ENCODE assay signal across 7 mouse cellular contexts in genomic region chr7:13036806-13037205, GRCm38 (mm10). TPM values are rescaled to one million over a fixed set of nuclear protein-coding genes. Genes with fewer than 3 reads are reported as not detected.
DNase-seq lines count a peak whose midpoint lies in the region; ATAC-seq and TF ChIP-seq lines count a peak whose summit lies in the region.

No protein-coding gene starts in this region.

- H3K4me3 ChIP-seq in lung, embryonic 15.5 days, result peak overlapping the region; percentile 66
- H3K4me3 ChIP-seq in forebrain, embryonic 10.5 days, result peak overlapping the region; percentile 82
- peak overlapping the region; percentile 73 for H3K4me3 ChIP-seq in limb, embryonic 10.5 days
- peak overlapping the region; percentile 80 for H3K4me3 ChIP-seq in olfactory bulb, adult 2 months (ENCODE audit: insufficient read depth, low read depth, low read length)

- no peak for TF ChIP-seq POLR2A in olfactory bulb, adult 2 months (IDR thresholded peaks at IDR 0.05; ENCODE audit: insufficient read depth, low read depth, low read length)

- ATAC-seq in lung, embryonic 15.5 days (ENCODE audit: borderline replicate concordance, extremely low read depth, low FRiP score, low TSS enrichment), result no peak

- H3K27me3 ChIP-seq in lung, embryonic 15.5 days, result peaks cover 4% of the 10 kb centered on the region; the same call in 1 of the 2 replicates
- H3K27me3 ChIP-seq in forebrain, embryonic 10.5 days (ENCODE audit: poor library complexity, severe bottlenecking), result peaks cover 12% of the 10 kb centered on the region
- peaks cover 16% of the 10 kb centered on the region for H3K27me3 ChIP-seq in limb, embryonic 10.5 days (ENCODE audit: low read depth, poor library complexity, severe bottlenecking)

- H3K27ac ChIP-seq in lung, embryonic 15.5 days, result peak overlapping the region; percentile 100; the same call in 1 of the 2 replicates
- H3K27ac ChIP-seq in forebrain, embryonic 10.5 days, result peak overlapping the region; percentile 99
- H3K27ac ChIP-seq in limb, embryonic 10.5 days, result peak overlapping the region; percentile 100
- H3K27ac ChIP-seq in olfactory bulb, adult 2 months (ENCODE audit: insufficient read depth, low read depth, low read length), result peak overlapping the region; percentile 60; the same call in 1 of the 2 replicates

- H3K4me2 ChIP-seq in lung, embryonic 15.5 days, result peak overlapping the region; percentile 82

- H3K4me1 ChIP-seq in lung, embryonic 15.5 days, result peaks cover 41% of the 10 kb centered on the region
- peaks cover 58% of the 10 kb centered on the region for H3K4me1 ChIP-seq in forebrain, embryonic 10.5 days
- H3K4me1 ChIP-seq in limb, embryonic 10.5 days, result peaks cover 48% of the 10 kb centered on the region
- peaks cover 17% of the 10 kb centered on the region for H3K4me1 ChIP-seq in olfactory bulb, adult 2 months (ENCODE audit: control insufficient read depth, insufficient read depth, low read length)

- no peak for DNase-seq in lung, postnatal 10 days
- DNase-seq in forebrain, embryonic 10.5 days (ENCODE audit: extremely low spot score, low spot score), result no peak
- no peak for DNase-seq in limb, embryonic 10.5 days (ENCODE audit: low spot score)
- DNase-seq in thymus, postnatal 0 days (ENCODE audit: low spot score), result no peak
- DNase-seq in layer of hippocampus, postnatal 10 days (ENCODE audit: low spot score in 2 of 2), result no peak

- no peaks in the 10 kb centered on the region for H3K9me3 ChIP-seq in lung, embryonic 15.5 days
- H3K9me3 ChIP-seq in forebrain, embryonic 10.5 days, result no peaks in the 10 kb centered on the region; the same call in none of the 2 replicates
- no peaks in the 10 kb centered on the region for H3K9me3 ChIP-seq in limb, embryonic 10.5 days (replicated peaks)

- H3K9ac ChIP-seq in lung, embryonic 15.5 days, result peak overlapping the region; percentile 96

- TF ChIP-seq CTCF in olfactory bulb, adult 2 months (IDR thresholded peaks at IDR 0.05; ENCODE audit: insufficient read depth, low read depth, low read length), result no peak

- H3K36me3 ChIP-seq in lung, embryonic 15.5 days, result peaks cover 31% of the 10 kb centered on the region
- peaks cover 41% of the 10 kb centered on the region for H3K36me3 ChIP-seq in forebrain, embryonic 10.5 days (replicated peaks)
- peaks cover 43% of the 10 kb centered on the region for H3K36me3 ChIP-seq in limb, embryonic 10.5 days

- WGBS in lung, embryonic 15.5 days, result 29% methylated on average over 4 of the region's 4 CpGs
- 48% methylated on average over 4 of the region's 4 CpGs for WGBS in forebrain, embryonic 10.5 days
- WGBS in limb, embryonic 10.5 days, result 47% methylated on average over 4 of the region's 4 CpGs
- WGBS in olfactory bulb, adult 2 months, result 38% methylated on average over 4 of the region's 4 CpGs

RNA-seq across cellular contexts. Expression of gene Ube2m, which starts 1.3 kb away (rescaled TPM):
- 114 and 122 TPM in 2 replicates for polyA plus RNA-seq in lung, embryonic 15.5 days (2015; fragmentation: Nextera tagmentation; extraction: Ambion mirVana)
- 82.9 and 88.7 TPM in 2 replicates for polyA plus RNA-seq in forebrain, embryonic 10.5 days (2016; fragmentation: Nextera tagmentation; extraction: Ambion mirVana)
- 182 and 208 TPM in 2 replicates for polyA plus RNA-seq in limb, embryonic 10.5 days (2016; fragmentation: Nextera tagmentation; extraction: Ambion mirVana)
- polyA plus RNA-seq in olfactory bulb, adult 2 months (2012; ENCODE audit: insufficient read depth, insufficient read length, low replicate concordance, missing spikeins), result 648 TPM in 1 of 2 replicates, not detected in the other
- 90.8 and 91.5 TPM in 2 replicates for polyA plus RNA-seq in thymus, postnatal 0 days (2015; fragmentation: Nextera tagmentation; extraction: Ambion mirVana)
- 100 to 1,000 TPM; 198 to 220 TPM for total RNA-seq in layer of hippocampus, postnatal 10 days (2021)

RNA-seq across cellular contexts. Expression of gene Chmp2a, which starts 2.2 kb away (rescaled TPM):
- polyA plus RNA-seq in lung, embryonic 15.5 days (2015; fragmentation: Nextera tagmentation; extraction: Ambion mirVana), result 138 and 140 TPM in 2 replicates
- 97.3 and 102 TPM in 2 replicates for polyA plus RNA-seq in forebrain, embryonic 10.5 days (2016; fragmentation: Nextera tagmentation; extraction: Ambion mirVana)
- polyA plus RNA-seq in limb, embryonic 10.5 days (2016; fragmentation: Nextera tagmentation; extraction: Ambion mirVana), result 79.6 and 84.2 TPM in 2 replicates
- not detected in 2 replicates for polyA plus RNA-seq in olfactory bulb, adult 2 months (2012; ENCODE audit: insufficient read depth, insufficient read length, low replicate concordance, missing spikeins)
- polyA plus RNA-seq in thymus, postnatal 0 days (2015; fragmentation: Nextera tagmentation; extraction: Ambion mirVana), result 226 and 230 TPM in 2 replicates
- total RNA-seq in layer of hippocampus, postnatal 10 days (2021), result 100 to 1,000 TPM; 133 to 151 TPM

RNA-seq across cellular contexts. Expression of gene Mzf1, which starts 17.8 kb away (rescaled TPM):
- 2.9 and 3.1 TPM in 2 replicates for polyA plus RNA-seq in lung, embryonic 15.5 days (2015; fragmentation: Nextera tagmentation; extraction: Ambion mirVana)
- polyA plus RNA-seq in forebrain, embryonic 10.5 days (2016; fragmentation: Nextera tagmentation; extraction: Ambion mirVana), result 3.9 and 4.3 TPM in 2 replicates
- 3.3 and 4.4 TPM in 2 replicates for polyA plus RNA-seq in limb, embryonic 10.5 days (2016; fragmentation: Nextera tagmentation; extraction: Ambion mirVana)
- not detected in 2 replicates for polyA plus RNA-seq in olfactory bulb, adult 2 months (2012; ENCODE audit: insufficient read depth, insufficient read length, low replicate concordance, missing spikeins)
- polyA plus RNA-seq in thymus, postnatal 0 days (2015; fragmentation: Nextera tagmentation; extraction: Ambion mirVana), result 1.1 and 1.6 TPM in 2 replicates
- 10 to 100 TPM; 14.3 to 17.7 TPM for total RNA-seq in layer of hippocampus, postnatal 10 days (2021)

RNA-seq across cellular contexts. Expression of gene Zbtb45, which starts 27.0 kb away (rescaled TPM):
- polyA plus RNA-seq in lung, embryonic 15.5 days (2015; fragmentation: Nextera tagmentation; extraction: Ambion mirVana), result 24.8 and 27.8 TPM in 2 replicates
- polyA plus RNA-seq in forebrain, embryonic 10.5 days (2016; fragmentation: Nextera tagmentation; extraction: Ambion mirVana), result 29.7 and 30.7 TPM in 2 replicates
- polyA plus RNA-seq in limb, embryonic 10.5 days (2016; fragmentation: Nextera tagmentation; extraction: Ambion mirVana), result 29.1 and 31.8 TPM in 2 replicates
- not detected in 2 replicates for polyA plus RNA-seq in olfactory bulb, adult 2 months (2012; ENCODE audit: insufficient read depth, insufficient read length, low replicate concordance, missing spikeins)
- 27.8 and 30.8 TPM in 2 replicates for polyA plus RNA-seq in thymus, postnatal 0 days (2015; fragmentation: Nextera tagmentation; extraction: Ambion mirVana)
- 10 to 100 TPM; 25.8 to 27.3 TPM for total RNA-seq in layer of hippocampus, postnatal 10 days (2021)

RNA-seq across cellular contexts. Expression of gene Trim28, which starts 37.9 kb away (rescaled TPM):
- 294 and 302 TPM in 2 replicates for polyA plus RNA-seq in lung, embryonic 15.5 days (2015; fragmentation: Nextera tagmentation; extraction: Ambion mirVana)
- 415 and 417 TPM in 2 replicates for polyA plus RNA-seq in forebrain, embryonic 10.5 days (2016; fragmentation: Nextera tagmentation; extraction: Ambion mirVana)
- 561 and 585 TPM in 2 replicates for polyA plus RNA-seq in limb, embryonic 10.5 days (2016; fragmentation: Nextera tagmentation; extraction: Ambion mirVana)
- 700 TPM in 1 of 2 replicates, not detected in the other for polyA plus RNA-seq in olfactory bulb, adult 2 months (2012; ENCODE audit: insufficient read depth, insufficient read length, low replicate concordance, missing spikeins)
- polyA plus RNA-seq in thymus, postnatal 0 days (2015; fragmentation: Nextera tagmentation; extraction: Ambion mirVana), result 236 and 274 TPM in 2 replicates
- 100 to 1,000 TPM; 279 to 301 TPM for total RNA-seq in layer of hippocampus, postnatal 10 days (2021)

Comparison
In these comparisons a context has a peak if more than half of its experiments do, and no peak if none do; other contexts are left out.
1. RNA of gene Chmp2a, which starts 2.2 kb away (polyA plus RNA-seq): 226 to 230 TPM in thymus, postnatal 0 days, 138 to 140 TPM in lung, embryonic 15.5 days, 97.3 to 102 TPM in forebrain, embryonic 10.5 days and 79.6 to 84.2 TPM in limb, embryonic 10.5 days; not detected in olfactory bulb, adult 2 months; every median in the first group is over 10 times any median in the second.
2. Peak in every context shown above with its lines, with median percentiles within 50 percentile points of each other: H3K27ac ChIP-seq and H3K4me3 ChIP-seq.